Mouse (Mus musculus): ENCODE data around the gene Mast4. TPM values are rescaled to one million over a fixed set of nuclear protein-coding genes. Genes with fewer than 3 reads are reported as not detected.

Gene Mast4
- polyA plus RNA-seq, 1 experiment from 2014 or later, result 19.5 TPM

GRCm38 (mm10) chr13:102691408-102692150 is 642.7 kb downstream of the Mast4 start:
- H3K4me3 ChIP-seq (ENCODE audit: low read depth, low read length), result no peak overlapping the region

GRCm38 (mm10) chr13:102690184-102690583 is 644.1 kb downstream of the Mast4 start:
- DNase-seq (ENCODE audit: low spot score) (no peak), ATAC-seq (ENCODE audit: insufficient read depth, low FRiP score, low TSS enrichment) (no peak)
- 89% methylated on average over 5 of the region's 5 CpGs for WGBS
- no peak overlapping the region for H3K4me2 ChIP-seq (ENCODE audit: low read depth)
- H3K27me3 ChIP-seq (ENCODE audit: control insufficient read depth, insufficient read depth, low read length), result no peaks in the 10 kb centered on the region
- H3K9ac ChIP-seq (ENCODE audit: low read length), result no peak overlapping the region
- no peaks in the 10 kb centered on the region for H3K36me3 ChIP-seq (ENCODE audit: control insufficient read depth, insufficient read depth, low read length)
- H3K4me1 ChIP-seq (ENCODE audit: control insufficient read depth, insufficient read depth, low read length), result no peaks in the 10 kb centered on the region
- H3K4me3 ChIP-seq (ENCODE audit: low read depth, low read length), result no peak overlapping the region
- no peak overlapping the region for H3K27ac ChIP-seq (ENCODE audit: low read depth, low read length)
- no peaks in the 10 kb centered on the region for H3K9me3 ChIP-seq (ENCODE audit: control insufficient read depth, low read length)

More at GRCm38 (mm10) chr13:102691408-102692150, 642.7 kb downstream of the Mast4 start:
- Histone ChIP-seq H3K27ac (ENCODE audit: low read depth, low read length) (no peak overlapping the region), H3K9ac (ENCODE audit: low read length) (no peak overlapping the region), H3K9me3 (ENCODE audit: control insufficient read depth, low read length) (no peaks in the 10 kb centered on the region), H3K27me3 (ENCODE audit: control insufficient read depth, insufficient read depth, low read length) (no peaks in the 10 kb centered on the region), H3K4me1 (ENCODE audit: control insufficient read depth, insufficient read depth, low read length) (no peaks in the 10 kb centered on the region), H3K36me3 (ENCODE audit: control insufficient read depth, insufficient read depth, low read length) (no peaks in the 10 kb centered on the region), H3K4me2 (ENCODE audit: low read depth) (no peak overlapping the region)
- DNase-seq (ENCODE audit: low spot score), result no peak
- 64% methylated on average over 11 of the region's 11 CpGs for WGBS
- no peak for ATAC-seq (ENCODE audit: insufficient read depth, low FRiP score, low TSS enrichment)

- WGBS, result 90% methylated on average over 6 of the region's 6 CpGs
- ATAC-seq (ENCODE audit: insufficient read depth, low FRiP score, low TSS enrichment) (no peak), DNase-seq (ENCODE audit: low spot score) (no peak)
- no peak overlapping the region for H3K27ac ChIP-seq (ENCODE audit: low read depth, low read length)
- H3K4me1 ChIP-seq (ENCODE audit: control insufficient read depth, insufficient read depth, low read length), result no peaks in the 10 kb centered on the region
- no peaks in the 10 kb centered on the region for H3K9me3 ChIP-seq (ENCODE audit: control insufficient read depth, low read length)
- H3K36me3 ChIP-seq (ENCODE audit: control insufficient read depth, insufficient read depth, low read length), result no peaks in the 10 kb centered on the region
- H3K27me3 ChIP-seq (ENCODE audit: control insufficient read depth, insufficient read depth, low read length), result no peaks in the 10 kb centered on the region
- H3K9ac ChIP-seq (ENCODE audit: low read length), result no peak overlapping the region
- no peak overlapping the region for H3K4me3 ChIP-seq (ENCODE audit: low read depth, low read length)
- H3K4me2 ChIP-seq (ENCODE audit: low read depth), result no peak overlapping the region
Observed at GRCm38 (mm10) chr13:102689201-102690090, 644.9 kb downstream of the Mast4 start.

GRCm38 (mm10) chr13:102688121-102688520 is 646.2 kb downstream of the Mast4 start:
- ATAC-seq (ENCODE audit: insufficient read depth, low FRiP score, low TSS enrichment), result no peak
- no peaks in the 10 kb centered on the region for H3K4me1 ChIP-seq (ENCODE audit: control insufficient read depth, insufficient read depth, low read length)
- DNase-seq (ENCODE audit: low spot score), result no peak
- H3K27ac ChIP-seq (ENCODE audit: low read depth, low read length), result no peak overlapping the region
- H3K4me2 ChIP-seq (ENCODE audit: low read depth), result no peak overlapping the region
- 100% methylated on average over 1 of the region's 1 CpGs for WGBS
- no peak overlapping the region for H3K9ac ChIP-seq (ENCODE audit: low read length)
- H3K36me3 ChIP-seq (ENCODE audit: control insufficient read depth, insufficient read depth, low read length), result no peaks in the 10 kb centered on the region
- no peaks in the 10 kb centered on the region for H3K27me3 ChIP-seq (ENCODE audit: control insufficient read depth, insufficient read depth, low read length)
- H3K9me3 ChIP-seq (ENCODE audit: control insufficient read depth, low read length), result no peaks in the 10 kb centered on the region
- H3K4me3 ChIP-seq (ENCODE audit: low read depth, low read length), result no peak overlapping the region

- H3K4me1 ChIP-seq (ENCODE audit: control insufficient read depth, insufficient read depth, low read length), result no peaks in the 10 kb centered on the region
- H3K27ac ChIP-seq (ENCODE audit: low read depth, low read length), result no peak overlapping the region
- H3K36me3 ChIP-seq (ENCODE audit: control insufficient read depth, insufficient read depth, low read length), result no peaks in the 10 kb centered on the region
- WGBS, result 80% methylated on average over 4 of the region's 4 CpGs
- DNase-seq (ENCODE audit: low spot score) (no peak), ATAC-seq (ENCODE audit: insufficient read depth, low FRiP score, low TSS enrichment) (no peak)
- no peak overlapping the region for H3K4me3 ChIP-seq (ENCODE audit: low read depth, low read length)
- H3K27me3 ChIP-seq (ENCODE audit: control insufficient read depth, insufficient read depth, low read length), result no peaks in the 10 kb centered on the region
- H3K9ac ChIP-seq (ENCODE audit: low read length), result no peak overlapping the region
- H3K9me3 ChIP-seq (ENCODE audit: control insufficient read depth, low read length), result no peaks in the 10 kb centered on the region
- no peak overlapping the region for H3K4me2 ChIP-seq (ENCODE audit: low read depth)
Observed at GRCm38 (mm10) chr13:102684890-102685289, 649.4 kb downstream of the Mast4 start.
